Mouse (Mus musculus) liver, embryonic 14.5 days (tissue): ENCODE results near the gene Rassf5.

Experiments used
- CTCF ChIP-seq: IDR thresholded peaks from 2 replicates; pipeline ENCODE4 v1.5.1; 2016; ENCODE audit warnings: antibody characterized with exemption, low read depth, control low read depth
- EP300 ChIP-seq: IDR thresholded peaks from 2 replicates; pipeline ENCODE4 v1.6.1; 2016; ENCODE audit warnings: antibody characterized with exemption, low read depth

GRCm38 (mm10) chr1:131233527-131233926 is 11.5 kb downstream of the Rassf5 start:
- no peak for TF ChIP-seq CTCF
- no peak for TF ChIP-seq EP300
